In the genomic region with DNA sequence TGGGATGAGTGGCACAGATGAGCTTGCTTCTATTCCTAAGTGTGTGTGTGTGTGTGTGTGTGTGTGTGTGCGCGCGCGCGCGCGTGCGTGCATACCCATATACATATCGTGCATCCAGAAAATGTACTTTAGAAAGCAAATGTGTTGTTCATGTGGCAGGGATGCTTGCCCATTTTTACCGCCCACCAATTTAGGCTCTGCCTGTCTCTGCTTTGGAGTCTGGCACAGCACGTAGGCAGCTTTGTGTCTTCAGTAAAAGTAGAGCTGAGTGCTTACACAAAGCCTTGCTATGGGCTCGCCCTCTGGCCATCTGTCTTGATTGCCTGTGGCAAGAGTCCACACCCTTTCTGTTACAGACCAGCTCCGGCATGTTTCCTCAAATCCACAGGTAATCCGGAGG, we compare ENCODE assay signal across 14 mouse cellular contexts. TPM values are rescaled to one million over a fixed set of nuclear protein-coding genes. Genes with fewer than 3 reads are reported as not detected.
DNase-seq lines count a peak whose midpoint lies in the region; ATAC-seq lines count a peak whose summit lies in the region.
"Had no signal": no experiment of that assay in that cellular context is flagged by ENCODE, and none has a peak within 500 bp of the region (broad histone marks: within the 10 kb centered on the region; RNA-seq: fewer than 3 reads in every experiment).

No protein-coding gene starts in this region.

- 93% methylated on average over 14 of the region's 14 CpGs for WGBS in midbrain, embryonic 14.5 days
- 93% methylated on average over 14 of the region's 14 CpGs for WGBS in midbrain, embryonic 11.5 days
- 92% methylated on average over 14 of the region's 14 CpGs for WGBS in hindbrain, embryonic 13.5 days

- H3K36me3 ChIP-seq in midbrain, embryonic 14.5 days (ENCODE audit: control insufficient read depth, insufficient read depth, low read length), result peaks cover 14% of the 10 kb centered on the region
- H3K36me3 ChIP-seq in midbrain, embryonic 11.5 days (ENCODE audit: control insufficient read depth, insufficient read depth, low read length), result 0 out of 2 replicates have a peak, but pooled peaks cover 2% of the 10 kb centered on the region
- peaks cover 21% of the 10 kb centered on the region for H3K36me3 ChIP-seq in hindbrain, embryonic 13.5 days

- no peak for ATAC-seq in midbrain, embryonic 14.5 days (ENCODE audit: low FRiP score, low TSS enrichment)
- no peak for ATAC-seq in midbrain, embryonic 11.5 days (ENCODE audit: low FRiP score)
- ATAC-seq in megakaryocyte, adult 5-6 weeks (ENCODE audit: poor library complexity, severe bottlenecking), result no peak
- ATAC-seq in hindbrain, embryonic 13.5 days (ENCODE audit: low FRiP score), result no peak

- H3K4me2 ChIP-seq in midbrain, embryonic 14.5 days (ENCODE audit: low read length), result no peak overlapping the region
- no peak overlapping the region for H3K4me2 ChIP-seq in midbrain, embryonic 11.5 days
- H3K4me2 ChIP-seq in hindbrain, embryonic 13.5 days, result no peak overlapping the region
- H3K4me2 ChIP-seq: liver, embryonic 13.5 days had no signal

- H3K27ac ChIP-seq in midbrain, embryonic 14.5 days (replicated peaks; ENCODE audit: low read depth, low read length), result no peak overlapping the region
- no peak overlapping the region for H3K27ac ChIP-seq in midbrain, embryonic 11.5 days (ENCODE audit: low read depth, low read length)
- no peak overlapping the region for H3K27ac ChIP-seq in hindbrain, embryonic 13.5 days
- H3K27ac ChIP-seq: liver, embryonic 13.5 days had no signal

- H3K4me3 ChIP-seq in midbrain, embryonic 14.5 days (replicated peaks; ENCODE audit: low read depth, low read length), result no peak overlapping the region
- no peak overlapping the region for H3K4me3 ChIP-seq in midbrain, embryonic 11.5 days (ENCODE audit: low read depth, low read length)
- H3K4me3 ChIP-seq in hindbrain, embryonic 13.5 days, result no peak overlapping the region
- H3K4me3 ChIP-seq: liver, embryonic 13.5 days had no signal

- intact Hi-C loops in left cerebral cortex, postnatal 14 days (cut with DNase I), result loop anchor here (2.0 to 10.0 kb wide), 4 partner anchors 162 to 422 kb away; no protein-coding TSS in a partner anchor

- H3K27me3 ChIP-seq in midbrain, embryonic 14.5 days (ENCODE audit: control insufficient read depth, insufficient read depth, low read length), result no peaks in the 10 kb centered on the region
- H3K27me3 ChIP-seq in midbrain, embryonic 11.5 days (ENCODE audit: control insufficient read depth, insufficient read depth, low read length), result no peaks in the 10 kb centered on the region
- no peaks in the 10 kb centered on the region for H3K27me3 ChIP-seq in hindbrain, embryonic 13.5 days
- H3K27me3 ChIP-seq: liver, embryonic 13.5 days had no signal

- no peaks in the 10 kb centered on the region for H3K4me1 ChIP-seq in midbrain, embryonic 14.5 days (ENCODE audit: control insufficient read depth, insufficient read depth, low read length)
- no peaks in the 10 kb centered on the region for H3K4me1 ChIP-seq in midbrain, embryonic 11.5 days (ENCODE audit: control insufficient read depth, insufficient read depth, low read length)
- no peaks in the 10 kb centered on the region for H3K4me1 ChIP-seq in hindbrain, embryonic 13.5 days (replicated peaks)
- H3K4me1 ChIP-seq: liver, embryonic 13.5 days had no signal

- peak; percentile 12 for DNase-seq in midbrain, embryonic 14.5 days
- no peak for DNase-seq in midbrain, embryonic 11.5 days (ENCODE audit: low spot score, missing footprints)
- peak; percentile 79 to 92 for DNase-seq in layer of hippocampus, adult 18-20 months (ENCODE audit: low spot score in 2 of 2)
- DNase-seq in left cerebral cortex, postnatal 14 days (ENCODE audit: low spot score in 2 of 2), result peak; percentile 72 to 94
- DNase-seq in cerebellum, postnatal 4 days (ENCODE audit: low spot score in 2 of 2), result no peak
- no peak for DNase-seq in ovary, postnatal 36 days (ENCODE audit: low spot score)
- DNase-seq: adrenal gland, postnatal 14 days; B cell, adult 2 months; cerebellum, adult 18-20 months; gastrocnemius, postnatal 10 days; kidney, postnatal 25 days; liver, embryonic 13.5 days had no signal

- H3K9me3 ChIP-seq in midbrain, embryonic 14.5 days (ENCODE audit: control insufficient read depth, low read length), result no peaks in the 10 kb centered on the region
- no peaks in the 10 kb centered on the region for H3K9me3 ChIP-seq in midbrain, embryonic 11.5 days (ENCODE audit: control insufficient read depth, low read length)
- no peaks in the 10 kb centered on the region for H3K9me3 ChIP-seq in hindbrain, embryonic 13.5 days
- H3K9me3 ChIP-seq: liver, embryonic 13.5 days had no signal

- H3K9ac ChIP-seq in midbrain, embryonic 14.5 days (replicated peaks; ENCODE audit: low read length), result no peak overlapping the region
- no peak overlapping the region for H3K9ac ChIP-seq in midbrain, embryonic 11.5 days (ENCODE audit: low read length)
- H3K9ac ChIP-seq in hindbrain, embryonic 13.5 days, result no peak overlapping the region
- H3K9ac ChIP-seq: liver, embryonic 13.5 days had no signal

RNA-seq across cellular contexts. Expression of a gene that starts 49.7 kb away (rescaled TPM):
- 15.6 and 20.9 TPM in 2 replicates for polyA plus RNA-seq in midbrain, embryonic 14.5 days (2014; fragmentation: Nextera tagmentation; extraction: Ambion mirVana)
- 25.4 and 27.4 TPM in 2 replicates for polyA plus RNA-seq in midbrain, embryonic 11.5 days (2014; fragmentation: Nextera tagmentation; extraction: Ambion mirVana)
- 10 to 100 TPM; 43.1 to 46.8 TPM for total RNA-seq in layer of hippocampus, adult 18-20 months (2021)
- total RNA-seq in left cerebral cortex, postnatal 14 days (2021), result 10 to 100 TPM; 39.2 to 41.8 TPM
- total RNA-seq in megakaryocyte, adult 5-6 weeks (2015), result 21.7 and 22.1 TPM in 2 replicates
- 13.4 and 21.7 TPM in 2 replicates for total RNA-seq in megakaryocyte, adult 5-6 weeks (2017)
- polyA plus RNA-seq in hindbrain, embryonic 13.5 days (2015; fragmentation: Nextera tagmentation; extraction: Ambion mirVana), result 18.8 and 20.0 TPM in 2 replicates

Comparison
In these comparisons a context has a peak if more than half of its experiments do, and no peak if none do; other contexts are left out.
1. DNase-seq: peak in midbrain, embryonic 14.5 days (single experiment), layer of hippocampus, adult 18-20 months (2 of 2) and left cerebral cortex, postnatal 14 days (2 of 2); none in midbrain, embryonic 11.5 days (single experiment), cerebellum, postnatal 4 days (0 of 2) and ovary, postnatal 36 days (single experiment).